Mouse (Mus musculus) forebrain, embryonic 13.5 days (tissue): ENCODE results near the gene Fam90a1a. TPM values are rescaled to one million over a fixed set of nuclear protein-coding genes. Genes with fewer than 3 reads are reported as not detected.

Experiments used
- ATAC-seq: fragments of 200-750 bp; cut with Nextera tagmentation; 2 replicates; pipeline ENCODE4 v1.8.0; 2017
- H3K27ac ChIP-seq: fragments of 300-500 bp; sonication (generic); 2 replicates; pipeline ENCODE4 v1.5.1; 2015; ENCODE audit warnings: inconsistent platforms, mild to moderate bottlenecking, moderate library complexity
- H3K27me3 ChIP-seq: fragments of 300-500 bp; sonication (generic); 2 replicates; pipeline ENCODE4 v1.6.1; 2015; ENCODE audit warnings: mild to moderate bottlenecking, inconsistent platforms
- H3K36me3 ChIP-seq: fragments of 300-500 bp; sonication (generic); 2 replicates; pipeline ENCODE4 v1.6.1; 2015; ENCODE audit warnings: mild to moderate bottlenecking, inconsistent platforms; ENCODE audit not compliant: poor library complexity, severe bottlenecking
- H3K4me1 ChIP-seq: fragments of 300-500 bp; sonication (generic); 2 replicates; pipeline ENCODE4 v1.6.1; 2015; ENCODE audit warnings: inconsistent platforms
- H3K4me2 ChIP-seq: fragments of 300-500 bp; sonication (generic); 2 replicates; pipeline ENCODE4 v1.6.1; 2015; ENCODE audit warnings: inconsistent platforms, mild to moderate bottlenecking, moderate library complexity
- H3K4me3 ChIP-seq: fragments of 300-500 bp; sonication (generic); 2 replicates; pipeline ENCODE4 v1.5.1; 2015; ENCODE audit warnings: mild to moderate bottlenecking, inconsistent platforms
- H3K9ac ChIP-seq: fragments of 300-500 bp; sonication (generic); 2 replicates; pipeline ENCODE4 v1.6.1; 2015; ENCODE audit warnings: mild to moderate bottlenecking, inconsistent platforms
- H3K9me3 ChIP-seq: fragments of 300-500 bp; sonication (generic); replicated peaks from 2 replicates; pipeline ENCODE4 v1.6.1; 2016; ENCODE audit warnings: inconsistent platforms
- WGBS: fragments of 180-500 bp; shearing (Covaris S2); methylation state at CpG from one replicate; pipeline ENCODE4 v1.1.7; 2015; 5-methylcytosine and 5-hydroxymethylcytosine counted together
- polyA plus RNA-seq: library from polyadenylated mRNA; unstranded; fragments of >200 nt; fragmentation: Nextera tagmentation; extraction: Ambion mirVana; gene quantifications from 2 replicates; pipeline ENCODE4 v1.2.1, GENCODE M21; 2015

Fam90a1a gene
- polyA plus RNA-seq, 1 experiment from 2014 or later = not detected

GRCm38 (mm10) chr8:21978193-21978592 lies 19.7 kb downstream of the Fam90a1a start:
- H3K36me3 ChIP-seq = no peaks in the 10 kb centered on the region
- no peak for ATAC-seq
- no peaks in the 10 kb centered on the region for H3K27me3 ChIP-seq
- H3K4me3 ChIP-seq = no peak overlapping the region
- 55% methylated on average over 4 of the region's 4 CpGs for WGBS
- H3K4me1 ChIP-seq = no peaks in the 10 kb centered on the region
- H3K9me3 ChIP-seq = no peaks in the 10 kb centered on the region; the same call in 1 of the 2 replicates
- H3K9ac ChIP-seq = no peak overlapping the region
- no peak overlapping the region for H3K27ac ChIP-seq
- no peak overlapping the region for H3K4me2 ChIP-seq

- Histone ChIP-seq H3K4me2 (no peak overlapping the region), H3K36me3 (no peaks in the 10 kb centered on the region), H3K27ac (no peak overlapping the region), H3K4me3 (no peak overlapping the region), H3K4me1 (no peaks in the 10 kb centered on the region), H3K27me3 (no peaks in the 10 kb centered on the region), H3K9me3 (no peaks in the 10 kb centered on the region; the same call in 1 of the 2 replicates), H3K9ac (no peak overlapping the region)
- ATAC-seq = peak; percentile 57
- 63% methylated on average over 8 of the region's 8 CpGs for WGBS
These were observed 23.3 kb downstream of the Fam90a1a start for GRCm38 (mm10) chr8:21981664-21982337.

- Histone ChIP-seq H3K27ac (no peak overlapping the region), H3K4me3 (no peak overlapping the region), H3K4me1 (no peaks in the 10 kb centered on the region), H3K9me3 (no peaks in the 10 kb centered on the region), H3K27me3 (no peaks in the 10 kb centered on the region), H3K9ac (no peak overlapping the region), H3K36me3 (no peaks in the 10 kb centered on the region), H3K4me2 (no peak overlapping the region)
- 23% methylated on average over 6 of the region's 6 CpGs for WGBS
- peak; percentile 80 for ATAC-seq
These were observed 33.7 kb downstream of the Fam90a1a start for GRCm38 (mm10) chr8:21992184-21992583.

- 50% methylated on average over 3 of the region's 3 CpGs for WGBS
- ATAC-seq = no peak
- no peaks in the 10 kb centered on the region for H3K9me3 ChIP-seq
- no peaks in the 10 kb centered on the region for H3K27me3 ChIP-seq
- H3K4me1 ChIP-seq = no peaks in the 10 kb centered on the region
- H3K4me2 ChIP-seq = no peak overlapping the region
- H3K36me3 ChIP-seq = no peaks in the 10 kb centered on the region
- no peak overlapping the region for H3K4me3 ChIP-seq
- no peak overlapping the region for H3K27ac ChIP-seq
- no peak overlapping the region for H3K9ac ChIP-seq
These were observed 36.7 kb downstream of the Fam90a1a start for GRCm38 (mm10) chr8:21995181-21995580.

- ATAC-seq = no peak
- Histone ChIP-seq H3K9me3 (no peaks in the 10 kb centered on the region), H3K4me2 (no peak overlapping the region), H3K36me3 (no peaks in the 10 kb centered on the region), H3K9ac (no peak overlapping the region), H3K4me1 (no peaks in the 10 kb centered on the region), H3K4me3 (no peak overlapping the region), H3K27ac (no peak overlapping the region), H3K27me3 (no peaks in the 10 kb centered on the region)
- WGBS = 79% methylated on average over 14 of the region's 14 CpGs
These were observed 46.4 kb downstream of the Fam90a1a start for GRCm38 (mm10) chr8:22004750-22005522.

GRCm38 (mm10) chr8:22006423-22006822 lies 47.9 kb downstream of the Fam90a1a start:
- H3K4me1 ChIP-seq = no peaks in the 10 kb centered on the region
- H3K4me2 ChIP-seq = no peak overlapping the region
- H3K27me3 ChIP-seq = peaks cover 11% of the 10 kb centered on the region; the same call in 1 of the 2 replicates
- no peaks in the 10 kb centered on the region for H3K36me3 ChIP-seq
- no peak overlapping the region for H3K4me3 ChIP-seq
- no peak overlapping the region for H3K27ac ChIP-seq
- H3K9me3 ChIP-seq = no peaks in the 10 kb centered on the region
- H3K9ac ChIP-seq = no peak overlapping the region
- no peak for ATAC-seq
- 88% methylated on average over 6 of the region's 6 CpGs for WGBS

GRCm38 (mm10) chr8:22009403-22009802 lies 50.9 kb downstream of the Fam90a1a start:
- no peak for ATAC-seq
- Histone ChIP-seq H3K27ac (no peak overlapping the region), H3K9me3 (no peaks in the 10 kb centered on the region), H3K4me3 (no peak overlapping the region), H3K4me2 (no peak overlapping the region), H3K27me3 (peaks cover 24% of the 10 kb centered on the region), H3K36me3 (no peaks in the 10 kb centered on the region), H3K9ac (no peak overlapping the region), H3K4me1 (peaks cover 7% of the 10 kb centered on the region; the same call in 1 of the 2 replicates)
- 44% methylated on average over 3 of the region's 3 CpGs for WGBS

GRCm38 (mm10) chr8:22013034-22013707 lies 54.7 kb downstream of the Fam90a1a start:
- H3K4me1 ChIP-seq = peaks cover 7% of the 10 kb centered on the region; the same call in 1 of the 2 replicates
- H3K36me3 ChIP-seq = no peaks in the 10 kb centered on the region
- peak overlapping the region; percentile 48 for H3K4me2 ChIP-seq
- H3K27me3 ChIP-seq = peaks cover 40% of the 10 kb centered on the region
- H3K27ac ChIP-seq = no peak overlapping the region
- 26% methylated on average over 24 of the region's 24 CpGs for WGBS
- no peak overlapping the region for H3K9ac ChIP-seq
- H3K4me3 ChIP-seq = peak overlapping the region; percentile 22
- H3K9me3 ChIP-seq = no peaks in the 10 kb centered on the region
- peak; percentile 74 for ATAC-seq

Other genes starting within 250 kb of the Fam90a1a start
- gene Defa24, start 224.2 kb upstream of the Fam90a1a start, polyA plus RNA-seq = not detected in 2 replicates
- gene Defb50, start 135.2 kb upstream of the Fam90a1a start, polyA plus RNA-seq = not detected in 2 replicates
- not detected in 2 replicates for gene Defb2, start 118.8 kb upstream of the Fam90a1a start, polyA plus RNA-seq
- not detected in 2 replicates for gene Defb10, start 99.8 kb upstream of the Fam90a1a start, polyA plus RNA-seq
- not detected in 2 replicates for gene Defb9, start 73.3 kb upstream of the Fam90a1a start, polyA plus RNA-seq
- 3.2 and 3.4 TPM in 2 replicates for gene Defb11, start 52.3 kb upstream of the Fam90a1a start, polyA plus RNA-seq
- not detected in 2 replicates for gene Defb15, start 26.0 kb upstream of the Fam90a1a start, polyA plus RNA-seq
- not detected in 2 replicates for gene Defb35, start 20.4 kb upstream of the Fam90a1a start, polyA plus RNA-seq
- gene Defb13, start 12.0 kb upstream of the Fam90a1a start, polyA plus RNA-seq = not detected in 2 replicates
- gene Ccdc70, start 11.1 kb downstream of the Fam90a1a start, polyA plus RNA-seq = not detected in 2 replicates
- gene Atp7b, start 101.6 kb downstream of the Fam90a1a start, polyA plus RNA-seq = 1.3 TPM in 2 replicates
- gene Alg11, start 102.0 kb downstream of the Fam90a1a start, polyA plus RNA-seq = 28.9 and 29.6 TPM in 2 replicates
- 0.26 and 0.62 TPM in 2 replicates for gene Nek5, start 166.3 kb downstream of the Fam90a1a start, polyA plus RNA-seq
- gene Nek3, start 207.7 kb downstream of the Fam90a1a start, polyA plus RNA-seq = 7.0 and 7.2 TPM in 2 replicates
- 49.3 and 51.4 TPM in 2 replicates for gene Ckap2, start 227.1 kb downstream of the Fam90a1a start, polyA plus RNA-seq
- 43.2 and 44.3 TPM in 2 replicates for gene Vps36, start 234.1 kb downstream of the Fam90a1a start, polyA plus RNA-seq